Mouse (Mus musculus) G1E (cell line): ENCODE measurements at regions not wholly inside any gene's neighbourhood (a gene's known extent, or its start where the extent isn't known, plus 50 kb on each side); places are given as distances from the start of the nearest gene placed in this dataset.

Source experiments
- ATAC-seq: 2 replicates; pipeline ENCODE4 v1.8.0; 2016; ENCODE audit warnings: mild to moderate bottlenecking; ENCODE audit not compliant: insufficient number of reproducible peaks, poor library complexity, low FRiP score, severe bottlenecking; ENCODE audit errors: extremely low read depth
- DNase-seq: peaks from one replicate; pipeline ENCODE4 v3.0.0; 2012; ENCODE audit warnings: low spot score
- H3K27me3 ChIP-seq: 2 replicates; pipeline ENCODE4 v1.6.1; 2012; ENCODE audit warnings: mild to moderate bottlenecking, low read length, inconsistent platforms; ENCODE audit not compliant: insufficient read depth
- H3K36me3 ChIP-seq: replicated peaks from 2 replicates; pipeline ENCODE3; 2012; ENCODE audit warnings: mild to moderate bottlenecking, inconsistent platforms
- H3K4me1 ChIP-seq: 2 replicates; pipeline ENCODE4 v1.6.1; 2012; ENCODE audit warnings: low read depth, low read length, inconsistent platforms, mixed read lengths; ENCODE audit not compliant: insufficient read depth
- H3K4me3 ChIP-seq: 2 replicates; pipeline ENCODE4 v1.5.1; 2012; ENCODE audit warnings: low read depth, mild to moderate bottlenecking, inconsistent platforms, low read length, moderate library complexity, mixed read lengths
- H3K9me3 ChIP-seq: replicated peaks from 2 replicates; pipeline ENCODE4 v1.6.1; 2012; ENCODE audit warnings: inconsistent platforms
- CTCF ChIP-seq: IDR thresholded peaks from 2 replicates; pipeline ENCODE4 v1.5.1; 2012; ENCODE audit warnings: low read depth, low read length, inconsistent platforms, mixed read lengths
- GATA1 ChIP-seq: IDR thresholded peaks from 2 replicates; pipeline ENCODE4 v1.6.1; 2012; ENCODE audit warnings: borderline replicate concordance, low read length, inconsistent platforms, mixed read lengths
- GATA2 ChIP-seq: IDR thresholded peaks from 2 replicates; pipeline ENCODE4 v1.6.1; 2012; ENCODE audit warnings: low read depth, low read length, inconsistent platforms, borderline replicate concordance
- POLR2AphosphoS5 ChIP-seq: IDR thresholded peaks from 2 replicates; pipeline ENCODE4 v1.6.1; 2012; ENCODE audit warnings: low read depth, low read length, inconsistent platforms; ENCODE audit not compliant: insufficient replicate concordance
- TAL1 ChIP-seq: conservative IDR thresholded peaks from 2 replicates; pipeline ENCODE4 v1.6.1; 2012; ENCODE audit warnings: low read depth, low read length, inconsistent platforms, mixed read lengths

GRCm38 (mm10) chr6:116822605-116823004 lies 105.9 kb upstream of the Tmem72 start:
- Histone ChIP-seq H3K4me3 (no peak overlapping the region), H3K4me1 (no peaks in the 10 kb centered on the region), H3K27me3 (no peaks in the 10 kb centered on the region), H3K9me3 (peaks cover 42% of the 10 kb centered on the region), H3K36me3 (no peaks in the 10 kb centered on the region)
- DNase-seq, result no peak
- TF ChIP-seq CTCF (no peak), TAL1 (no peak), GATA1 (no peak), POLR2AphosphoS5 (no peak), GATA2 (no peak)
- ATAC-seq, result no peak

DNA sequence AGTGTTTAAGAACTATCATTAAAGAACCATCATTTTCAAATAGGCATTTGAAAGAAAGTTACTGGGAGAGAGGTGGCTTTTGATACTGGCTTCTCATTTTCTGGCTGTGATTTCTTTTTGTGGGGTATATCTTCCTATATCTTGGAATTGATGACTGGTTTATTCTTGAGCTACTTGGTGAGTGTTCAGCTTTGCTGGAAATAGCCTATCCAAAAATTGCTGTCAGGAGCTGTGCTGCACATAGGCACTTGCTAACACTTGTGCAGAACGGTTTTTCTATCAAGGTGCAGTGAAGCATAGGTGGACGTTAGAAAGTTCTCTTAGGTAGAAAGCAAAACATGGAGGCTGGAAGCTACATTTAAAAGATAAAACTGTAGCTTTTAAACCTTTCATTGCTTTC lies 108.9 kb upstream of the Tmem72 start:
- H3K9me3 ChIP-seq, result peaks cover 42% of the 10 kb centered on the region
- H3K4me3 ChIP-seq, result no peak overlapping the region
- no peaks in the 10 kb centered on the region for H3K36me3 ChIP-seq
- no peak for ATAC-seq
- no peaks in the 10 kb centered on the region for H3K4me1 ChIP-seq
- TF ChIP-seq GATA2, result no peak
- no peak for TF ChIP-seq CTCF
- no peak for TF ChIP-seq GATA1
- TF ChIP-seq POLR2AphosphoS5, result no peak
- no peak for TF ChIP-seq TAL1
- H3K27me3 ChIP-seq, result no peaks in the 10 kb centered on the region
- DNase-seq, result no peak

- TF ChIP-seq CTCF (no peak), TAL1 (no peak), GATA2 (no peak), GATA1 (no peak), POLR2AphosphoS5 (no peak)
- H3K36me3 ChIP-seq, result no peaks in the 10 kb centered on the region
- DNase-seq (no peak), ATAC-seq (no peak)
- H3K4me1 ChIP-seq, result no peaks in the 10 kb centered on the region
- H3K9me3 ChIP-seq, result peaks cover 30% of the 10 kb centered on the region
- no peaks in the 10 kb centered on the region for H3K27me3 ChIP-seq
- H3K4me3 ChIP-seq, result no peak overlapping the region
These were observed 112.6 kb upstream of the Tmem72 start for GRCm38 (mm10) chr6:116829341-116829740.

DNA sequence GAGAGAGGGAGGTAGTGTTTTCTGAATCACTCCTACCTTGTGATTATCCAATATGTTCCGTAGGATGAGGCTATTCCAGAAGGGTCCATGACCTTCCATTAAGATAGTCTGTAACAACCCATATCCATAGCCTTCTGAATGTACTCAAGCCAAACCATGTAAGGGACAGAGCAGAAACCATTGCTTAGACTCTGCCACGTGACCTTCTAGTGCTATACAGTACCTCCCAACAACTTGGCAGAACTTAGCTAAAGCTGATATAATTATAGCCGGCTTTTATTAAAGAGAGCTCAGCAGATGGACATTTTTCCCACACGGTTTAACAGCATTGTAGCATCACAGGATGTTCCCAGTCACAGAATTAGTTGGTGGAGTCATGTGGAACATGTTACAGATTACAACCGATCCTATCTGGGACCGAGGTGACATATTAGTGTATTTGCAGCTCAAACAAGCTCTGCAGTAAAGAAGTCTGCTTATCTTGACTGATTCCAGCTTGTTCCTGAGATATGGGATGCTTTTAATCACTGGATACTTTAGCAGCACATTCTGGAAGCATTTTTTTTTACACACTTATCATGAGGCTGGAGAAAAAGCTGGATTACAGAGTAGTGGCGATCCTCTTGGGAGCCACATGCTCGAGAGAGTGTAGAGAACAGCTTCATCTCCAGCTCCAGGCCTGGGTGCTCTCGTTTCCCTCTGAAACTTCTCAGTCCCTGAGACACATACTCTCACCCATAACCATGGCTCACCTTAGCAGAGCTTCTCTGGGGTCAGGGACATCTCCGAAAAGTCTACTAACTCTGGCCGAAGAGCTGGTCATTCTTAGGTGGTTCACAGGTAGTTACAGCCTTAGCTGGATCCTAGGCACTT lies 129.5 kb upstream of the Tmem72 start:
- H3K9me3 ChIP-seq, result peaks cover 39% of the 10 kb centered on the region
- no peak overlapping the region for H3K4me3 ChIP-seq
- H3K36me3 ChIP-seq, result no peaks in the 10 kb centered on the region
- TF ChIP-seq POLR2AphosphoS5 (no peak), GATA1 (no peak), CTCF (no peak), TAL1 (no peak), GATA2 (no peak)
- no peaks in the 10 kb centered on the region for H3K27me3 ChIP-seq
- H3K4me1 ChIP-seq, result no peaks in the 10 kb centered on the region
- DNase-seq, result no peak
- ATAC-seq, result no peak

DNA sequence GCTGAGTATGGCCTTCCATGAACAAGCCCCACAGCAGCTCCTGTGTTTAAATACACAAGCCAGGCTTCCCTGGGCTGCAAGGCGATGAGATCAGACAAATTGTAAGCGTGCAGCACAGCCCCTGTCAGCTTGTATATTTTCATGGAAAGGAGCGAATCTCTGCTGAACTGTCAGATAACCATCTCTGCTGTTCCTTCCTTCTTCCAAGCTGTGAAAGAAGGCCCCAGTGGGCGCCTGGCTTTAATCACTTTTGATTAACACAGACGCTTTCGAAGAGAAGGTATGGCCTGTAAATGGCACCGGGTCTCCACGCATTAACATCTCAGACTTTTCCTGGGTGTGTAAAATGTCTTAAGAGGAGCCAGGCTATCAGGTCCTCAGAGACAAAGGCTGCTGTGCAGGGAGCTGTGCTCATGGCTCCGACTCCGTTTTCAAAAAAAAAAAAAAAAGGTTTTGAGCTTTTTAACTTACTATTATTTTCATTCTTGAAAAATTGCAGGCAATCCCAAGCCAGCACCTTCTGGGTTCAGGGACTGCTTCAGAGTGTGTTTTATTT lies 131.9 kb upstream of the Tmem72 start:
- TF ChIP-seq GATA2 (no peak), POLR2AphosphoS5 (no peak), CTCF (no peak), TAL1 (no peak), GATA1 (no peak)
- no peaks in the 10 kb centered on the region for H3K36me3 ChIP-seq

GRCm38 (mm10) chr6:116854029-116854428 lies 137.3 kb upstream of the Tmem72 start:
- DNase-seq, result no peak
- no peak for ATAC-seq
- TF ChIP-seq POLR2AphosphoS5 (no peak), CTCF (no peak), GATA2 (no peak), GATA1 (no peak), TAL1 (no peak)

More for the DNA sequence above, 131.9 kb upstream of the Tmem72 start:
- DNase-seq, result no peak
- Histone ChIP-seq H3K27me3 (no peaks in the 10 kb centered on the region), H3K4me3 (no peak overlapping the region), H3K4me1 (no peaks in the 10 kb centered on the region), H3K9me3 (peaks cover 28% of the 10 kb centered on the region)
- no peak for ATAC-seq

More at GRCm38 (mm10) chr6:116854029-116854428, 137.3 kb upstream of the Tmem72 start:
- Histone ChIP-seq H3K9me3 (peaks cover 39% of the 10 kb centered on the region), H3K36me3 (no peaks in the 10 kb centered on the region), H3K27me3 (no peaks in the 10 kb centered on the region), H3K4me1 (no peaks in the 10 kb centered on the region), H3K4me3 (no peak overlapping the region)
